Mouse (Mus musculus) CD8-positive naive resting alpha-beta T cell, adult 2 months (primary cell): ENCODE data around the gene Fndc11.
"Not testable (repeated sequence)": the region's sequence is repeated elsewhere in the genome, so short reads cannot be mapped to it uniquely, and the experiment has no call there.

ENCODE experiments used
- DNase-seq, 2 experiments: peaks; one replicate each; pipeline ENCODE4 v3.0.0; 2022; ENCODE audit warnings: low read depth in 2 of 2, low spot score in 2 of 2

Gene Fndc11

GRCm38 (mm10) chr2:181219538-181220216 lies at the start of gene Fndc11:
Gene Fndc11 (plus strand): TSS chr2:181220013.
- DNase-seq = peak; percentile 89 to 90

DNA sequence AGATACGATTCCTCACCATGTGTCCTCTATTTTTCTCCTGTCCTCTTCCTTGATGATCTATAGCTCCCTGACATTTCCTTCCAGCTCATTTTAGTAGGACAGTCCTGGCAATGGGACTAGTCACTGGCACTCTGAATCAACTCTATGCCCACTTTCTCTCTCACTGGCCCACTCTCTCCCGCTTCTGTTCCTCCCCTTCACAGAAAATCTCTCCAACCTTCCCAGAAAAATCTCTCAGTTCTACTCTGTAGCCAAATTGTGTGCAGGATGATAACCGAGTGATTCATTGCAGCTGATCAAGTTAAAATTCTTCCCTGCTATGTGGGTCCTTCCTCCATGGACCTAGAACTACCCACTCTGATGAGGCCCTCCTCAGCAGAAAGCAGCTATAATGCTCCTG lies 45.2 kb upstream of the Fndc11 start:
- DNase-seq = no peak

DNA sequence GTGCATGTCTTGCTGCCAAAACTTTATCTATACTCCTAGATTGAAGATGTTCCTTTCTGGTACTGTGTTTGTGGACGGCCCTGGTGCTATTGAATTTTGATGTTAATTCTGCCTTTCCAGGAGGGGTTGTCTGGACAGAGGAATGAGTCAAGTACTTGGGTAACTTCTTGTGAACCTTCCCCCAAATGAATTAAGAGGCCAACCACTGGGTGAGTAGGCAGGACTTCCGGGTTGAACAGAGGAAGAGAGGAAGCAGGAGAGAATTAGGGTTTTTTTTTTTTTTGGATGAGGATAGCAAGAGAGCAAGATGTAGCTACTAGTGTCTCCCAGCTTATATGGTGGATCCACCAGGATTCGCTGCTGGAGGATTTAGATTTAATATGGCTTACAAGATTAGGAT lies 41.8 kb upstream of the Fndc11 start:
- DNase-seq = no peak

GRCm38 (mm10) chr2:181178471-181178870 lies 41.3 kb upstream of the Fndc11 start:
- no peak for DNase-seq

DNA sequence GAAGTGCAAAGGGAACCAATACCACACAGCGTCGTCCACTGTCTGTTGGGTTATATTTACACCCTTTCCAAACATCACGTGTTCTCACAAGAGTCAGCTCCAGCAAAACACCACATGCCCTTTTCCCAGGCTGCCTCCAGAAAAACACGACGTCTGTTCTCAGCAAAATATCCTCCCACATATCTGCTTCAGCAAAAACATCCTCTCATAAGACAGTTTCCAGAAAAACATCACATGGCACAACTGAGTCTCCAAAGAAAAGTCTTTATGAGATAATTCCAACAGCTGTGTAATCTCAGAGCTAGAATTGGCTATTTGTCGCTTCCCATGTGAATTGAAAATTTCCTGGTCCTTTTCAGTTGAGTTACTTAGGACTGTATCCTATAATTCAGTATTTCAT lies 38.9 kb upstream of the Fndc11 start:
- no peak for DNase-seq

GRCm38 (mm10) chr2:181186635-181187034 lies 33.2 kb upstream of the Fndc11 start:
- DNase-seq = peak; percentile 80 to 88

- peak; percentile 96 to 97 for DNase-seq
These were observed 32.5 kb upstream of the Fndc11 start, which contains the start of gene Ppdpf for GRCm38 (mm10) chr2:181187121-181188000. Gene Ppdpf (plus strand): TSS chr2:181187247.

DNA sequence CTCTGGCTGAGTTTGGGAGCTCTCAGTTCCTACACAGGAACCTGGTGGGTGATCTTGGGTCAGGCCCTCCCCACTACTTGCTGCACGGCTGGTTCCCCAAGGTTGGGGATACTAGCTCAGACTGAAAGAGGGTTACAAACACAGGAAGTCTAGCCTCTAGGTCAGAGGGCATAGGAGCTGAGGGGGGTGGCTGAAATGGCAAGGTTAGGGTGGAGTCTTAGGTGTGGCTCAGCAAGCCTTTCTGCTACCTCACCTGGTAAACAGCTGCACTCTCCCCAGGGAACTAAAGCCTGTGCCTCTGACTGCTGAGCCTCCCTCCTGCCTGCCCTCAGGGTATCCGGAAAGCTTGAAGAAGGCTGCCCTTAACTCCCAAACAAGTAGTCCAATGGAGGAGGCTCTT lies 31.1 kb upstream of the Fndc11 start:
- DNase-seq = peak; percentile 3 to 4

- DNase-seq = no peak
These were observed 30.5 kb upstream of the Fndc11 start for GRCm38 (mm10) chr2:181189321-181189720.

- DNase-seq = not testable (repeated sequence)
These were observed 28.4 kb upstream of the Fndc11 start for GRCm38 (mm10) chr2:181191385-181191784.

GRCm38 (mm10) chr2:181191936-181192335 lies 27.9 kb upstream of the Fndc11 start:
- DNase-seq = no peak

- DNase-seq = no peak
These were observed 26.8 kb upstream of the Fndc11 start for GRCm38 (mm10) chr2:181193044-181193443.

DNA sequence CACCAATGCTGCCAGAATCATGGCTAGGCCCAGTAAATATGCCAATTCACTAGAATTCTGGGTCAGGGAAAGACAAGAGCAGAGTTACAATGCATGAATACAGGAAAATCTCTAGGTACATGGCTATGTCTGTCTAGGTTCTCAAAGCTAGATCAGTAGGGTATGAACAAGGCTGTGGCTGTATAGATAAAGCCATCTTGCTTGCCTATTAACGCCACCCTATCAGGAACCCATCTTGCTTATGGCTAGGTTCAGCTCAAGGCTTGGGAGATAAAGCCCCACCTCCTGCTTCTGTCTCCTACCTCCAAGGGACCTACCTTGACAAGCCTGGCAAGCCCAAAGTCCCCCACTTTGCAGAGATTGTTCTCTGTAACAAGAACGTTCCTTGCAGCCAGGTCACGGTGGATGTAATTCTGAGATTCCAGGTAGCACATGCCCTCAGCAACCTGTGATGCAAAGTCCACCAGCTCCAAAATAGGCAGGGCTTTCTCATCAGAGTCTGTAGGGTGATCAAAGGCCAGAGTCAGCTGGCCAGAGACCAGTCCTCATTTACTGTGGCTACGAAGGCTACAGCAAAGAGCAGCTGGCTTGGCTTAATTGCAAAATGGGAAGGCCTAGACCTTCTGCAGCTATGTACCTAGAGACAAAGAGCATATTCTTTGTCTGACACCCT lies 23.0 kb upstream of the Fndc11 start:
- no peak for DNase-seq

DNA sequence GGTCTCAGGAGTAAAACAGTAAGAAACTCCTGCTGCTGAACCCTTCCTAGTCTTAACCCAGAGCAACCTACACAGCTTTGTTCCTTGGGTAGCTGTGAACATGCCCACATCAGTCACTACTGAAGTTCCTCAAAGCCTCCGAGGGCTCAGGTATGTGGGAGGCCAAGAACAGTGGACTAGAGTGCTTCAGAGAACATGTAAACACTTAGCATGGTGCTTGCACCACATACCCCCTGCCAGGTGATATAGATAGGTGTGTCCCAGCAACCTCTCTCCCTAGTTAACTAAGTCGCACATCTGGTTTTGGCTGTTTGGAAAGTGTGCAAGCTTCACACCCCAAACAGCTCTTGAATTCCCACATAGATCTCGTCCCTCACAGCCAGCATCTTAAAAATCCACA lies 18.2 kb upstream of the Fndc11 start:
- no peak for DNase-seq

DNA sequence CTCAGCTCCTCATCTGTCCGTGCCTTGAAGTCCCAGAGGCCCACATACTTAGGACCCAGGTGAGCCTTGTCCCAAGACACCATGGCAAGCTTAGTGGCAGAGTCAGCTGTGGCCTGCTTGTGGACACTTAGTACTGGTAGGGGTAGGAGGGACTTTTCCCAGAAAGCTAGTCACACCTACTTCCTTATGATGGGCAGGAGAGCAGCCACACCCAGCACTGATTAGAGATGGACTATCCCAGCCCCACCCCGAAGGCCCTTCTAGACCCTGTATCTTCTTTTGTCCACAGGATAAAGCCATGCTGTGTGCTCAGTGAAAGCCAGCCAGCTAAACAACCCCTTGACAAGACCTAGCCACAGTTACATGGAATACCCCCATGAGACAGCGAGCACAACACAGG lies 17.4 kb upstream of the Fndc11 start, which contains the start of gene Ptk6:
TSS of gene Ptk6 (minus strand) at position 368 of the 400 bp plus-strand sequence.
- DNase-seq = no peak

- DNase-seq = no peak
These were observed 16.9 kb upstream of the Fndc11 start for GRCm38 (mm10) chr2:181202886-181203285.

DNA sequence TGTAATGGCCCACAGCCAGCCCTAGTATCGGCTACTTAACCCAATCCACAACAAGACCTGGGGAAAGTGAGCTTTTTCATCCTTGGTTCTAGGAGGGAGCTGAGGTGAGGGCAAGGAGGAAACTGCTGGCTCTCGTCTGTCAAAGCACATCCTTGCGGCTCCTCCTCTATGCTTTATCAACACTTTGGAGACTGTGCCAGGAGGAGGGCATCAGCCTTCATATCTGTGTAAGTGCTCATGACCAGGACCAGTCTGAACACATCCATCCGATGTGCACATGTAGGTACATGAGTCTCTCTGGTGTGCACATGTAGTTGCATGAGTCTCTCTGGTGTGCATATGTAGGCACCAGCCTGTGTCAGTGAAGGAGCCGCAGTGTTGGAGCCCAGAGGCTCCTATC lies 14.1 kb upstream of the Fndc11 start:
- no peak for DNase-seq

DNA sequence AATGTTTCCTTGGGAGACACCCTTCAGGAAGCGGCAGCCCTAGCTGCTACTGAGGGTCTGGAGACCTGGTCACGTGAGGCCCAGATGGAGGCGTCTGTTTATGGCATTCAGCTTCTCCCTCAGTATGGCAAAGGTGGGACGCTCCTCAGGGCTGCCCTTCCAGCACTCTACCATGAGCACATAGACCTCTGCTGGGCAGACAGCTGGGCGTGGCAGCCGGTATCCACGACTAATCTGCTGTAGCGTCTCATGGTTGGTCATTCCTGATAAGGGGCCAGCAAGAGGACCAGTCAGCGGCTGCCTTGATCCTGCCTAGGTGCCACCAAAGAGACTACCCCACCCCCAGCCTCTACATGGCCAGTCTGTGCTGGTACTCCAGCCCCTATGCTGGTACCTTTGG lies 13.7 kb upstream of the Fndc11 start:
- no peak for DNase-seq

GRCm38 (mm10) chr2:181212389-181213020 lies 7.3 kb upstream of the Fndc11 start:
- DNase-seq = peak in 1 of 2 experiments; percentile 15

DNA sequence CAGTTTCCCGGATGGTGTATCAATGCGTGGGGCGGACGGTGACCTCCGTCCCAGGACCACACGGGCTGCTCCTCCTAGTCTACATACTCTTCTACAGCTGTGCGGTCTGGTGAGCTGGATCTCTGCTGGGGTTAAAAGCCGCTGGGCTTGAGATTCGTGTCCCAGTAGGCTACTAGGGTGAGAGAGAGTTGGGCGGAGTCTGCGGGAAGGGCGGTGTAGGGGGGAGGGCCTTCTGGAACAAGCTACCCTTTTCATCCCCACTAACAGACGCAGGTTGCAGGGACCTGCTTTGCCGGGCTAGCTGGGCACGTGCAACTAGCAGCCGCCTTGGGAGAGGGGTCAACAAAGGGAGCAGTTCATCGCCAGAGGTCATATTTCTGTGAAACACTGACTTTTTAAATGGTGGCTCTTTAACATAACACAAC lies 6.8 kb upstream of the Fndc11 start, which contains the start of gene Srms:
TSS of gene Srms (minus strand) at position 165 of the 425 bp plus-strand sequence.
- DNase-seq = peak; percentile 25 to 34

- DNase-seq = no peak
These were observed 3.8 kb upstream of the Fndc11 start for GRCm38 (mm10) chr2:181216037-181216436.
